Mouse (Mus musculus) kidney, adult 2 months (tissue): ENCODE results near the gene Gm29289. TPM values are rescaled to one million over a fixed set of nuclear protein-coding genes. Genes with fewer than 3 reads are reported as not detected.
"Not testable (repeated sequence)": the region's sequence is repeated elsewhere in the genome, so short reads cannot be mapped to it uniquely, and the experiment has no call there.

ENCODE experiments used
- DNase-seq: peaks from one replicate; pipeline ENCODE4 v3.0.0; 2021
- H3K27ac ChIP-seq: fragments of 200-500 bp; 2 replicates; pipeline ENCODE4 v1.5.1; 2012; ENCODE audit warnings: low read depth, low read length, control low read depth, inconsistent platforms; ENCODE audit not compliant: insufficient read depth
- H3K27me3 ChIP-seq: fragments of 200-500 bp; replicated peaks from 2 replicates; pipeline ENCODE4 v1.6.1; 2012; ENCODE audit warnings: mild to moderate bottlenecking, moderate library complexity, low read length, inconsistent platforms; ENCODE audit not compliant: control insufficient read depth, insufficient read depth
- H3K36me3 ChIP-seq: fragments of 200-500 bp; 2 replicates; pipeline ENCODE4 v1.6.1; 2012; ENCODE audit warnings: mild to moderate bottlenecking, moderate library complexity, low read length, inconsistent platforms; ENCODE audit not compliant: control insufficient read depth, insufficient read depth
- H3K4me1 ChIP-seq: fragments of 200-500 bp; 2 replicates; pipeline ENCODE4 v1.6.1; 2011; ENCODE audit warnings: low read length; ENCODE audit not compliant: control insufficient read depth, insufficient read depth
- H3K4me3 ChIP-seq: fragments of 200-500 bp; 2 replicates; pipeline ENCODE4 v1.5.1; 2011; ENCODE audit warnings: mild to moderate bottlenecking, low read depth, low read length, control low read depth; ENCODE audit not compliant: insufficient read depth
- WGBS: fragments of 180-500 bp; shearing (Covaris S2); methylation state at CpG from one replicate; pipeline ENCODE4 v1.1.7; 2018; 5-methylcytosine and 5-hydroxymethylcytosine counted together
- polyA plus RNA-seq: library from polyadenylated mRNA; depleted of rRNA; stranded (reverse); fragments of >200 nt; gene quantifications from 2 replicates; pipeline ENCODE4 v1.2.3, GENCODE M21; 2012; rRNA removed

Gm29289 gene
- not detected in 2 replicates for polyA plus RNA-seq

- H3K4me3 ChIP-seq, DNase-seq, H3K36me3 ChIP-seq, H3K27ac ChIP-seq, H3K27me3 ChIP-seq, H3K4me1 ChIP-seq: not testable (repeated sequence)
- WGBS = no CpG with 5 or more reads among the region's 9 CpGs
Measured at GRCm38 (mm10) chrY:2932282-2932681, at the start of gene Gm29289. TSS of gene Gm29289 (plus strand) at chrY:2932582.

GRCm38 (mm10) chrY:2900689-2901088 lies 31.7 kb upstream of the Gm29289 start, which contains the start of gene Gm10352:
TSS of gene Gm10352 (plus strand) at chrY:2900989.
- DNase-seq, H3K4me3 ChIP-seq, H3K4me1 ChIP-seq, H3K36me3 ChIP-seq, H3K27ac ChIP-seq, H3K27me3 ChIP-seq: not testable (repeated sequence)
- no CpG with 5 or more reads among the region's 9 CpGs for WGBS

Other genes with a start within 250 kb of the Gm29289 start
- not detected in 2 replicates for gene H2al2b, start 211.9 kb upstream of the Gm29289 start, polyA plus RNA-seq
- gene Gm4064, start 136.4 kb upstream of the Gm29289 start, polyA plus RNA-seq = not detected in 2 replicates
- not detected in 2 replicates for gene Rbmy, start 101.9 kb upstream of the Gm29289 start, polyA plus RNA-seq
- gene Gm10256, start 101.9 kb upstream of the Gm29289 start, polyA plus RNA-seq = not detected in 2 replicates
- not detected in 2 replicates for gene Gm10352, start 31.6 kb upstream of the Gm29289 start, polyA plus RNA-seq